Mouse (Mus musculus) heart, postnatal 10 days (tissue): ENCODE results near the gene Il18bp. TPM values are rescaled to one million over a fixed set of nuclear protein-coding genes. Genes with fewer than 3 reads are reported as not detected.

Experiments used
- DNase-seq, 2 experiments: peaks; one replicate each; pipeline ENCODE4 v3.0.0; 2021
- intact Hi-C: fragments of 180-260 bp; cut with DNase I; formaldehyde crosslinking; loops from one replicate; pipeline ENCODE4 v1.15.1; 2025
- total RNA-seq, 2 experiments: library from RNA; stranded (reverse); gene quantifications; 2 replicates each; pipeline ENCODE4 v1.2.3; 2021

Il18bp gene
- total RNA-seq, 2 experiments from 2014 or later: 4.4 to 5.7 TPM

DNA sequence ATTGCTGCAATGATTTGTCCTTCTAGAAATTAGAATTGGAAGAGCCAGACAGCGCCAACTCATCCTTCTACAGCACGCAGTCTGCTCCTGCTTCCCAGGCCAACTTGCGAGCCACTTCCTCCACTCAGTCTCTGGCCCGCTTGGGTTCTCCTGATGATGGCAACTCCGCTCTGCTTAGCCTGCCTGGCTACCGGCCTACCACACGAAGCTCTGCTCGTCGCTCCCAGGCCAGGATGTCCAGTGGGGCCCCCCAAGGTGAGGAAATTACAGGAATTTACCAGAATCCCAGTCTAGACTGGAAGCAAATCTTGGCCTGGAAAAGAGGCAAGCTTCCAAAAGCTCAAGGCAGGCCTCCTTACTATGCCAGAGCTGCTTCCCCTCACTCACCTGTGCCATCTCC is 6.6 kb downstream of the Il18bp start:
- no peak for DNase-seq
- intact Hi-C loops: no loop called here

DNA sequence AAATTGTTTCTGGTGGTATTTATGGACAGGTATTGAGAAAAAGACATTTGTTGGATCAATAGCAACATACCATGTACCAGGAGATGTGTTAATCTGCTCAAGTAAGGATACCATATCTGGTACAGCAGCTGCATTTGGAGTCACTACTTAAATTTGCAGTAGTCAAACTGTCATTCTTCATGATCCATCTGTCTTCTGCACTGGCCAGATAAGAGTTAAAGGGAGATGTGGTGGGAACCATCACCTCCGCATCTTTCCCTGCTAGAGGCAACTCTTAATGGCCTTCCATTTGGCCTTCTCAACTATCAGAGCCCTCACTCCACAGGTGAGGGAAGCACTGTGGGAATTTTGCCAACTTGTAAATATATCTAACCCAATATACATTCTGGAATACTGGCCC is 12.0 kb downstream of the Il18bp start:
- intact Hi-C loops: no loop called here
- DNase-seq: no peak

- DNase-seq: peak; percentile 67
- intact Hi-C loops: no loop called here
These were observed 17.4 kb downstream of the Il18bp start for GRCm38 (mm10) chr7:102000921-102001630.

DNA sequence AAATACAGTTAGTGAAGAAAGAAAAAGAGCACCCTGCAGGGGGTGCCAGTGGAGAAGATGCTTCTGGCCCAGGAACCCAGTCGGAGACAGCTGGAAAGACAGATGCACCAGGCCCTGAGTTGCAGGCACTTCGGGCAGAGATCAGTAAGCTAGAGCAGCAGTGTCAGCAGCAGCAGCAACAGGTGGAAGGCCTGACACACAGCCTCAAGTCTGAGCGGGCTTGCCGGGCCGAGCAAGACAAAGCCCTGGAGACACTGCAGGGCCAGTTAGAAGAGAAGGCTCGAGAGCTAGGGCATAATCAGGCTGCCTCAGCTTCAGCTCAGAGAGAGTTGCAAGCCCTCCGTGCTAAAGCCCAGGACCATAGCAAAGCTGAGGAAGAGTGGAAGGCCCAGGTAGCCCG is 18.2 kb downstream of the Il18bp start:
- intact Hi-C loops: no loop called here
- no peak for DNase-seq

GRCm38 (mm10) chr7:101999461-102000151 is 18.9 kb downstream of the Il18bp start:
- no peak for DNase-seq
- intact Hi-C loops: loop anchor here (2.0 to 5.0 kb wide), 2 partner anchors 65 to 78 kb away; partner anchors contain the start of genes Rnf121, Xndc1 and Xntrpc

DNA sequence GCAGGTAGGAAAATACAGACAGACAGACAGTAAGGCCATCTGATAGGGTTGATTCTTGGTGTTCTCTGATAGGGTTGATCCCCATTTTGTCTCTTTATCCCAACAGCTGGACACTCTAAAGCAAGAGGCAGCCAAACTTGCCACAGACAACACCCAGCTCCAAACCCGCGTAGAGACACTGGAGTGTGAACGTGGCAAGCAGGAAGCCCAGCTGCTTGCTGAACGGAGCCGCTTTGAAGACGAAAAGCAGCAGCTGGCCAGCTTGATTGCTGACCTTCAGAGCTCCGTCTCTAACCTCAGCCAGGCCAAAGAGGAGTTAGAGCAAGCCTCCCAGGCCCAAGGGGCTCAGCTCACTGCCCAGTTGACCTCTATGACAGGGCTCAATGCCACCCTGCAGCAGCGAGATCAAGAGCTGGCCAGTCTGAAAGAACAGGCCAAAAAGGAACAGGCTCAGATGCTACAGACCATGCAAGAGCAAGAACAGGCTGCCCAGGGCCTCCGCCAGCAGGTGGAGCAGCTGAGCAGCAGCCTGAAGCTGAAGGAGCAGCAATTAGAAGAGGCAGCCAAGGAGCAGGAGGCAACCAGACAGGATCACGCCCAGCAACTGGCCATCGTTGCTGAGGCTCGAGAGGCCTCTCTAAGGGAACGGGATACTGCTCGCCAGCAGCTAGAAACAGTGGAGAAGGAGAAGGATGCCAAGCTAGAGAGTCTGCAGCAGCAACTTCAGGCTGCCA is 20.1 kb downstream of the Il18bp start:
- intact Hi-C loops: loop anchor here (2.0 to 5.0 kb wide), 2 partner anchors 66 to 79 kb away; partner anchors contain the start of genes Rnf121, Xndc1 and Xntrpc
- DNase-seq: peak; percentile 89 to 93

- DNase-seq: no peak
- intact Hi-C loops: no loop called here
These were observed 24.2 kb downstream of the Il18bp start for GRCm38 (mm10) chr7:101994241-101994640.

DNA sequence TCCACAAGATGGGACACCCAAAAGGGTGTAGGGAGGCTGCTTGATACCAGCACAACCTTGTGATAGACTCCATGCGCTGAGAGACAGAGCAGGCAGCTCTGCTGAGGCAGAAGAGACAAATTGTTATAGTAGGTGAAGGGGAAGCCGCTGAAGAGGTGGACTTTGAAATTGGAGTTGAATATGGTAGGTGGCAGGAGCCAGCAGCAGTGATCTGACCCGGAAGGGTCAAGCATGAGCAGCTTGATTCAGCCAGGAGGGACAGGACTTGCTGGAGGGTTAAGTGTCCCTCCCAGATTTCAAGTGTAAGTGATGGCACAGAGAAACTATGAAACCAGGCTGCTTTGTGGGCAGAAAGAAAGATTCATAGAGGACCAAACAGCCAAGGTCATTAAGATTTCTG is 33.4 kb downstream of the Il18bp start:
- intact Hi-C loops: no loop called here

DNA sequence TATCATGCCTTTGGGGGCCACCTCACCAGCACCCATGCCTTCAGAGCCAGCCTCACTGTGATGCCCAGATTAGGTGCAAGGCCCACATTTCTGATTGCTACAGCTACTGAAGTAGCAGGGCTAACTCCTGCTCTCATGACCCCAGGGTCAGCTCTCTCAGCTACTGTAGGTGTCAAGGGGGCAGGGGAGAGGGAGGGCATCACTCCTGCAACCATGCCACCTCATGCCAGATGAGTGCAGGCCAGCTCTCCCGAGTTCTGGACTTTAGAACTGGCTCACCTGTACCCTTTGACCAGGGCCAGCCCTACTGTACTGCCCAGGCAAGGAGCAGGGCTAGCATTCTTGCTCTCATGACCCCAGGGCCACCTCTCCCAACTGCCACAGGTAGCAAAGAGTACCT is 35.8 kb downstream of the Il18bp start:
- no peak for DNase-seq
- intact Hi-C loops: no loop called here

More for the DNA sequence above, 33.4 kb downstream of the Il18bp start:
- DNase-seq: no peak

DNA sequence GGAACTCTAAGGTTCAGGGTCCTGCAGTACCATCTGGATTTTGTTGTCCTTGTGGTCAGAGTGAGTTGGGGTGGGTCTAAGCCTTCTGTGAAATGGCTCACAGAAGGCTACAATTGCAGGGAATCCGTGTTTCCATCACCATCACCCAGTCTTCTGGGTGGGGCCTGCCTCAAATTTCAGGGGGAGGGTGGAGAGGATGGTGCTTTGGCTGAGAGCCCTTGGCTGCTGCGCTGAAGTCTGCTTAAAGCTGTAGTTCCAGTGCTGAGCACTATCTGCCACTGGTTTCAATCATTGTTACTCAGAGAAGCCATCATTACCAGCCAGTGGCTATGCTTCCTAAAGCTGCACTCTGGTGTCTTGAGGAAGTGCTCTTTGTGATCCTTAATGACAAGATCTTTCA is 44.0 kb downstream of the Il18bp start:
- DNase-seq: peak; percentile 59 to 65
- intact Hi-C loops: loop anchor here (5.0 kb wide), 1 partner anchor 67 kb away; the partner anchor contains the start of genes Lamtor1 and Tomt

DNA sequence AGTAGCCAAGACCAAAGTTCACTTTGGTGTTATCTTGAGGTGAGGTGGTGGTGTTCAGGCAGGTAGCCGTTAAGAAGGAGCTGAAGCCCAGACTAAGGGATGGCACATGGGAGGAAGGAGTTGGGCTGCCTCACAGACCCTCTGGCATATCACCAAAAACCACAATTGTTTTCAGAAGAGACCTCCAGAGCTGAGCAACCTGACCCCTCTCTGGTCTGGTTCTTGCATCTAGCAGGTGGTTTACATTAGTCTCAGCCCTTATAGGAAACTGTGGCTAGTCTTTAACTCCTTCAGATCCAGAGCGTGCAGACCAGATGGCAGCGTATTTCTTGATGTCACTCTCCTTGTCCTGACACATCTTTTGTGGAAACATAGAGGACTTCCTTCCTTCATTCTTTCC is 44.8 kb downstream of the Il18bp start:
- DNase-seq: no peak
- intact Hi-C loops: loop anchor here (5.0 kb wide), 1 partner anchor 66 kb away; the partner anchor contains the start of genes Lamtor1 and Tomt

- no peak for DNase-seq
- intact Hi-C loops: loop anchor here (5.0 kb wide), 1 partner anchor 64 kb away; the partner anchor contains the start of genes Lamtor1 and Tomt
These were observed 46.8 kb downstream of the Il18bp start for GRCm38 (mm10) chr7:101971721-101972120.

DNA sequence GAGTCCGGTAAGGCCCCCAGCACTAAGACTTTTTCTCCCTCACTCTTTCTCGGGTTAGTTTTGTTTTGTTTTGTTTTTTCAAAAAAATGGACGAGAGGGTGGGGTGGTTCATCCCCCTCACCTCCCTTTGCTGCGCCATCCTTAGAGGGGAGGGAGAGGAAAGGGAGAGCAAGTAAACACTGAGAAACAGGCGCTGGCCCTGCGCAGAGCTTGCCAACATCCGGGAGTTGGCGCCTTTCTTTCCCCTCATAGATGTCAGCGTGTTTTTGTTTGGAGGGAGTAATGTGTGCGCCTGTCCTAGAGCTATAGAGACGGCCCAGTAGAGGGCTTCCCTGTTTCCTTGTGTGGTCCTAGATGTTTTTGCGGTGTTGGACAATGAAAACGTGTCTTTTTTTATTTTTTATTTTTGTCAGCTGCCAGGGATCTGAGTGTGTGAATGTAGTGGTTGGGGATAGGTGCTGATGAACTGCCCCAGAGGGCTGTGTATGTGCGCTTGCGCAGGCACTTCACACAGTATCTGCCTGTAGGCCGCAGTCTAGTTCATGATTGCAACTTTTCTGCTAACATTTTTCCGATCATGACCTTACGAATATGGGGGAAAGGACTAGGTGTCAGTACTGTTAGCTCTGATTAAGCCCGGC is 47.5 kb downstream of the Il18bp start:
- intact Hi-C loops: loop anchor here (5.0 kb wide), 1 partner anchor 64 kb away; the partner anchor contains the start of genes Lamtor1 and Tomt
- peak; percentile 87 to 89 for DNase-seq

- peak; percentile 93 to 95 for DNase-seq
- intact Hi-C loops: loop anchor here (5.0 kb wide), 1 partner anchor 63 kb away; the partner anchor contains the start of genes Lamtor1 and Tomt
These were observed 48.1 kb downstream of the Il18bp start for GRCm38 (mm10) chr7:101970429-101970775.

DNA sequence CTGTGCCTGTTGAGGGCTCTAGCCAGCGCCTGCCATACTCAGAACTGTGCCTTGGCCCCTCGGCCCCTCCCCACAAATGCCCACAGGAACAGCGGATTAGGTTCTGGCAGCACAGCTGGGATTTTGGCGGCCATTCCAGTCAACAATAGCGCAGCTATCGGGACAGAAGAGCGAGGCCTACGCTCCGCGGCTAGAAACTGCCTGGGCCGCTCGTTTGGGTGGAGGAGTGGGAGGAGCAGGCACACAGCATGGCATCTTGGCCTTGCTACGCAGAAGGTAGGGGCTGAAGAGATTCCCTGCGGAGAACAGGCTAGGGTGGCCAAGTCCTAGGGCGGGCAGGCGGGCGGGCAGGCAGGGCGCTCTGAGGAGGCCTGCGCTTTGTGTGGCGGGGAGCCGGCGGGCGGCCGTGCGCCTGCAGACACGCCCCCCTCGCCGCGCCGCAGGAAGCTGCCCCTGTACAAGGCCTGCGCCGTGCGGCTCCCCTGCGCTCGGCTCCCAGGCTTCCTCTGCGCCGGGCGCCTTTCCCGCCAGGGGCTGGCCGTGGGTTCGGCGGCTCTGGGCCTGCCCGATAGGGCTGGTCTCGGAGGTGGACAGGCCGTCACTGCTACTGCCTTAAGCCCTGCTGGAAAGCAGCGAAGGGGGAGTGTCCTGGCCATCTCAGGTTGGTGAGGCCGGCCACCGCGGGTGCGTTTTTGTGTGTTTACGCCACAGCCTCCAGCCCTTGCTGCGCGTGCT is 48.6 kb downstream of the Il18bp start:
- DNase-seq: peak; percentile 86 to 92
- intact Hi-C loops: loop anchor here (2.0 to 5.0 kb wide), 2 partner anchors 35 to 63 kb away; partner anchors contain the start of genes Lamtor1, Numa1 and Tomt

DNA sequence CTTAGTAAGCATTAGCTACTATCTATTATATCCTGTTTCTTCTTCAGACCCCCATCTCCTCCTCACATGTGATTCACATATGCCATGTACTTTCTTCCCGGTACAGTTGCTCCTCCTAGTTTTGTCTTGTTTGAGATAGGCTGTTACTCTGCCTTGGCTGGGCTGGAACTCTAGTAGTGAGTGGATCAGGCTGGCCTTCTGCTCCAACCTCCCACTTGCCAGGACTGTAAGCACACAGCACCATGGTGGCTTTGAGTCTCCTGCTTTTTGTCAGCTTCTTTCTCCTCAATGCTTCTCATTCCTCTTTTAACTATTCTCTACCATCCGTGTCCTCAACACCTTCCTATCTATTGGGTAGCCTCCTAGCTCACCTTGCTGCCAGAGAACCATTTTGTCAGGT is 49.7 kb downstream of the Il18bp start:
- no peak for DNase-seq
- intact Hi-C loops: loop anchor here (2.0 kb wide), 1 partner anchor 34 kb away; the partner anchor contains the start of gene Numa1

DNA sequence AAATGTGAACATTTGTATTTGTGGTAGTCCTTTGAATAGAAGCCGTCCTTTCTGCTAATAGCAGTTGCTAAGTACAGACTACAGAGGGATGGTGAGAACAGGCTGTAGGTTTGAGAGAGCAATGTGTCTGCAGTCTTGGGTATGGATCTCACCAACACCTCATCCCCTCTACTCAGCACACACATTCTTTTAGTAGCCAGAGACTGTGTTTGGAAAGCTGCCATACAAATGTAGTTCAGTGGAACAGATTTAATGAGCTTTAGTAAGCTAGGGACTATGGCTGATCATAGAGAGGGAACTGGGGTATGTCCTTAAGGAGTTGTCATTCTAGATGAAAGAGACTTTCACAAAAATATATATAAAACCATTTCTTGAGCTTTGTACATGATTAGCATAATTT is 51.2 kb downstream of the Il18bp start:
- intact Hi-C loops: no loop called here
- no peak for DNase-seq

DNA sequence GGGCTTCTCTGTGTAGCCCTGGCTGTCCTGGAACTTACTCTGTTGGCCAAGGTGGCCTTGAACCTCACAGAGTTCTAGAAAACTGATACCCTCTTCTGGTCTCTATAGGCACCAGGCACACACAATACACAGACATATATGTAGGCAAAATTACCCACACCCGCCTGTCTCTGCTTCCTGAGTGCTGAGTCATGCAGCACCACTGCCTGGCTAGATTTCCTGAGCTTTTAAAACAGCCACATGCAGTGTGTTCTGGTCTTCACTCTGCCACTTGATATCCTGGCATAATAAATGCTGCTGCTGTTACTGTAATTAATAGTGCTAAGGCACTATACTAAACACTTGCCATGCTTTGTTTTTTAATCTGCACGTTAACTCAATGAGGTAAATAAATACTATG is 52.9 kb downstream of the Il18bp start:
- intact Hi-C loops: no loop called here
- no peak for DNase-seq
